In the genomic region with DNA sequence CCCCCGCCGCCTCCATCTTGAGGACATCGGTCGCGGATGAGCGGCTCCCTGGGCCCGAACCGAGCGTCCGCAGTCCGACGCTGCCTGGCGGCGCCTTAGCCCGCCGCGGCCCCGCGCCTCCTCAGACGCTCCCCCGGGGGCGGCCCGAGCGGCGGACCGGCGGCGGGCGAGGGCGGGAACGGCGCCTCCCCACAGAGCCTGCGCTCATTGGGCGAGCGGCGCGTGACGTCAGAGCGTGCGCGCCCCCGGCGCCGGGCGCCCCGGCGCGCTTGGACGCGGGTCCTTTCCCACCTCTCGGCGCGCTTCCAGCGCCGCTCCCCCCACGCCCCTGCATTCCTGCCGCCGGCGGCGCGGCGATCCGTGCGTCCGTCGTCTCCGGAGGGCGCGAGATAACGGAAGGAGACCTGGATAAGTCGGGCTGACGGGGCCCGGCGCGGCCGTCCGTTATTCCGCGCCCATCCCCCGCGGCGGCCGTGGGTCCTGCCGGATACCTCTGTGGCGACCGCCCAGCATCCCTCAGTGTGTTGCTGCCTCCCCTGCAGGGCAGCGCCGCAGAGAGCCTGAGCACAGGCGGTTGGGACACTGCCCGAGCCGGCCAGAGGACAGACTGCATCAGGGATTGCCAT, we compare ENCODE assay signal across 8 mouse cellular contexts. TPM values are rescaled to one million over a fixed set of nuclear protein-coding genes. Genes with fewer than 3 reads are reported as not detected.
DNase-seq lines count a peak whose midpoint lies in the region; ATAC-seq lines count a peak whose summit lies in the region.

A gene (minus strand): TSS at position 123 of the 626 bp plus-strand sequence.

- peak within 1 kb of the TSS; percentile 90 for H3K9ac ChIP-seq in intestine, embryonic 15.5 days

- peak within 1 kb of the TSS; percentile 92 for H3K27ac ChIP-seq in intestine, embryonic 15.5 days

- H3K27me3 ChIP-seq in intestine, embryonic 15.5 days (replicated peaks): no peaks in the 10 kb centered on the region

- peak within 1 kb of the TSS; percentile 95 for H3K4me2 ChIP-seq in intestine, embryonic 15.5 days (replicated peaks)

- WGBS in intestine, embryonic 15.5 days: under 1% methylated on average over 90 of the region's 91 CpGs

- H3K4me1 ChIP-seq in intestine, embryonic 15.5 days (replicated peaks): 0 out of 2 replicates have a peak, but pooled peaks cover 7% of the 10 kb centered on the region

- H3K4me3 ChIP-seq in intestine, embryonic 15.5 days (replicated peaks): peak within 1 kb of the TSS; percentile 97

- ATAC-seq in intestine, embryonic 15.5 days: peak; percentile 98

- H3K36me3 ChIP-seq in intestine, embryonic 15.5 days: no peaks in the 10 kb centered on the region

- H3K9me3 ChIP-seq in intestine, embryonic 15.5 days: no peaks in the 10 kb centered on the region

- peak; percentile 96 for DNase-seq in adrenal gland, adult 2 months
- peak; percentile 92 for DNase-seq in embryo, embryonic 11.5 days (ENCODE audit: low read depth, low spot score)
- DNase-seq in gastrocnemius, postnatal 36 days: peak; percentile 83 to 85
- DNase-seq in left cerebral cortex, postnatal 25 days (ENCODE audit: low spot score in 2 of 2): peak; percentile 90 to 93
- peak; percentile 96 for DNase-seq in mesoderm, embryonic 11.5 days (ENCODE audit: low read depth, low spot score)
- DNase-seq in right cerebral cortex, postnatal 25 days: peak; percentile 93
- peak; percentile 80 to 83 for DNase-seq in urinary bladder, postnatal 36 days (ENCODE audit: low spot score in 2 of 2)

- intact Hi-C loops in gastrocnemius, postnatal 36 days (cut with DNase I): no loop called here
- intact Hi-C loops in left cerebral cortex, postnatal 25 days (cut with DNase I): no loop called here

RNA-seq across cellular contexts. Expression of the gene that starts here (rescaled TPM):
- 10 to 100 TPM; 32.1 to 33.7 TPM for total RNA-seq in adrenal gland, adult 2 months (2021)
- polyA plus RNA-seq in adrenal gland, adult 2 months (2012; rRNA removed): 10.2 and 11.3 TPM in 2 replicates
- 10 to 100 TPM; 10.3 to 13.3 TPM for total RNA-seq in gastrocnemius, postnatal 36 days (2021)
- polyA plus RNA-seq in intestine, embryonic 15.5 days (2015; fragmentation: Nextera tagmentation; extraction: Ambion mirVana): 9.7 and 10.1 TPM in 2 replicates
- 10 to 100 TPM; 59.8 to 62.3 TPM for total RNA-seq in left cerebral cortex, postnatal 25 days (2021)

Comparison
In these comparisons a context has a peak if more than half of its experiments do, and no peak if none do; other contexts are left out.
1. Peak in every context shown above with its lines: DNase-seq, ATAC-seq, H3K4me3 ChIP-seq and H3K27ac ChIP-seq.